Mouse (Mus musculus) liver, embryonic 11.5 days (tissue): ENCODE results near the gene Eif1. TPM values are rescaled to one million over a fixed set of nuclear protein-coding genes. Genes with fewer than 3 reads are reported as not detected.

Experiments used
- ATAC-seq: fragments of 200-750 bp; cut with Nextera tagmentation; replicated peaks from 2 replicates; pipeline ENCODE4 v1.8.0; 2017; ENCODE audit warnings: moderate number of reproducible peaks, mild to moderate bottlenecking, moderate TSS enrichment, moderate library complexity; ENCODE audit not compliant: low FRiP score
- DNase-seq: peaks from one replicate; pipeline ENCODE4 v3.0.0-alpha.2; 2017; ENCODE audit warnings: low spot score
- H3K27ac ChIP-seq: fragments of 300-500 bp; sonication (generic); 2 replicates; pipeline ENCODE4 v1.5.1; 2014; ENCODE audit warnings: mild to moderate bottlenecking, low read depth, low read length, control low read depth
- H3K27me3 ChIP-seq: fragments of 300-500 bp; sonication (generic); replicated peaks from 2 replicates; pipeline ENCODE4 v1.6.1; 2014; ENCODE audit warnings: low read length, mixed read lengths; ENCODE audit not compliant: control insufficient read depth, insufficient read depth
- H3K36me3 ChIP-seq: fragments of 300-500 bp; sonication (generic); 2 replicates; pipeline ENCODE4 v1.6.1; 2014; ENCODE audit warnings: mild to moderate bottlenecking, low read length, moderate library complexity, mixed read lengths; ENCODE audit not compliant: control insufficient read depth, insufficient read depth
- H3K4me1 ChIP-seq: fragments of 300-500 bp; sonication (generic); replicated peaks from 2 replicates; pipeline ENCODE4 v1.6.1; 2014; ENCODE audit warnings: low read length, mixed read lengths; ENCODE audit not compliant: control insufficient read depth, insufficient read depth
- H3K4me2 ChIP-seq: fragments of 300-500 bp; sonication (generic); 2 replicates; pipeline ENCODE4 v1.6.1; 2014; ENCODE audit warnings: mild to moderate bottlenecking, control low read depth, moderate library complexity
- H3K4me3 ChIP-seq: fragments of 300-500 bp; sonication (generic); 2 replicates; pipeline ENCODE4 v1.5.1; 2014; ENCODE audit warnings: low read depth, low read length, control low read depth
- H3K9ac ChIP-seq: fragments of 300-500 bp; sonication (generic); 2 replicates; pipeline ENCODE4 v1.6.1; 2014; ENCODE audit warnings: low read depth, low read length, control low read depth
- H3K9me3 ChIP-seq: fragments of 300-500 bp; sonication (generic); 2 replicates; pipeline ENCODE4 v1.6.1; 2016; ENCODE audit warnings: low read length, inconsistent platforms, mixed read lengths; ENCODE audit not compliant: control insufficient read depth
- WGBS: fragments of 180-500 bp; shearing (Covaris S2); extraction: QIAGEN DNeasy Blood & Tissue Kit; methylation state at CpG from one replicate; pipeline ENCODE4 v1.1.7; 2014; 5-methylcytosine and 5-hydroxymethylcytosine counted together
- polyA plus RNA-seq: library from polyadenylated mRNA; unstranded; fragments of >200 nt; fragmentation: Nextera tagmentation; extraction: Ambion mirVana; gene quantifications from 2 replicates; pipeline ENCODE4 v1.2.1, GENCODE M21; 2014

The Eif1 gene
- polyA plus RNA-seq, 1 experiment from 2014 or later: 2,222 TPM

GRCm38 (mm10) chr11:100284988-100285387, 34.7 kb upstream of the Eif1 start:
- no peak for ATAC-seq
- H3K36me3 ChIP-seq: no peaks in the 10 kb centered on the region
- H3K9me3 ChIP-seq: no peaks in the 10 kb centered on the region
- DNase-seq: no peak
- 79% methylated on average over 4 of the region's 4 CpGs for WGBS
- H3K27me3 ChIP-seq: no peaks in the 10 kb centered on the region
- H3K9ac ChIP-seq: no peak overlapping the region
- no peak overlapping the region for H3K4me3 ChIP-seq
- H3K4me1 ChIP-seq: peaks cover 4% of the 10 kb centered on the region; the same call in 1 of the 2 replicates
- no peak overlapping the region for H3K27ac ChIP-seq
- H3K4me2 ChIP-seq: no peak overlapping the region

GRCm38 (mm10) chr11:100287024-100287423, 32.7 kb upstream of the Eif1 start:
- Histone ChIP-seq H3K9me3 (no peaks in the 10 kb centered on the region), H3K27ac (no peak overlapping the region), H3K9ac (no peak overlapping the region), H3K4me3 (no peak overlapping the region), H3K27me3 (no peaks in the 10 kb centered on the region), H3K4me2 (no peak overlapping the region), H3K4me1 (peaks cover 16% of the 10 kb centered on the region), H3K36me3 (no peaks in the 10 kb centered on the region)
- WGBS: 50% methylated on average over 10 of the region's 10 CpGs
- no peak for DNase-seq
- ATAC-seq: no peak

- Histone ChIP-seq H3K36me3 (no peaks in the 10 kb centered on the region), H3K4me1 (peaks cover 16% of the 10 kb centered on the region), H3K27me3 (no peaks in the 10 kb centered on the region), H3K4me3 (no peak overlapping the region), H3K9me3 (no peaks in the 10 kb centered on the region), H3K27ac (no peak overlapping the region), H3K9ac (no peak overlapping the region), H3K4me2 (no peak overlapping the region)
- no peak for DNase-seq
- no peak for ATAC-seq
- 86% methylated on average over 6 of the region's 6 CpGs for WGBS
Observed at GRCm38 (mm10) chr11:100288942-100289341, 30.7 kb upstream of the Eif1 start.

- Histone ChIP-seq H3K4me3 (no peak overlapping the region), H3K4me1 (peaks cover 16% of the 10 kb centered on the region), H3K4me2 (no peak overlapping the region), H3K9me3 (no peaks in the 10 kb centered on the region), H3K9ac (no peak overlapping the region), H3K36me3 (no peaks in the 10 kb centered on the region), H3K27ac (no peak overlapping the region), H3K27me3 (no peaks in the 10 kb centered on the region)
- DNase-seq: no peak
- WGBS: 57% methylated on average over 5 of the region's 5 CpGs
- ATAC-seq: no peak
Observed at GRCm38 (mm10) chr11:100290235-100290634, 29.4 kb upstream of the Eif1 start.

GRCm38 (mm10) chr11:100292884-100293283, 26.8 kb upstream of the Eif1 start:
- peaks cover 16% of the 10 kb centered on the region for H3K4me1 ChIP-seq
- no peak for DNase-seq
- ATAC-seq: no peak
- H3K4me2 ChIP-seq: no peak overlapping the region
- no peak overlapping the region for H3K27ac ChIP-seq
- no peaks in the 10 kb centered on the region for H3K36me3 ChIP-seq
- H3K9ac ChIP-seq: no peak overlapping the region
- 53% methylated on average over 6 of the region's 6 CpGs for WGBS
- no peaks in the 10 kb centered on the region for H3K27me3 ChIP-seq
- no peaks in the 10 kb centered on the region for H3K9me3 ChIP-seq
- no peak overlapping the region for H3K4me3 ChIP-seq

- Histone ChIP-seq H3K4me1 (peaks cover 10% of the 10 kb centered on the region), H3K9ac (no peak overlapping the region), H3K27me3 (no peaks in the 10 kb centered on the region), H3K36me3 (no peaks in the 10 kb centered on the region), H3K4me3 (no peak overlapping the region), H3K27ac (no peak overlapping the region), H3K9me3 (no peaks in the 10 kb centered on the region), H3K4me2 (no peak overlapping the region)
- ATAC-seq (0 out of 2 replicates have a peak, but pooled peaks have one; percentile 46), DNase-seq (peak; percentile 84)
- WGBS: 5% methylated on average over 10 of the region's 10 CpGs
Observed at GRCm38 (mm10) chr11:100295308-100295707, 24.4 kb upstream of the Eif1 start.

GRCm38 (mm10) chr11:100297801-100298200, 21.9 kb upstream of the Eif1 start:
- no peak overlapping the region for H3K9ac ChIP-seq
- H3K27me3 ChIP-seq: no peaks in the 10 kb centered on the region
- H3K9me3 ChIP-seq: no peaks in the 10 kb centered on the region
- no peaks in the 10 kb centered on the region for H3K4me1 ChIP-seq
- no peak overlapping the region for H3K4me3 ChIP-seq
- WGBS: 29% methylated on average over 5 of the region's 5 CpGs
- no peaks in the 10 kb centered on the region for H3K36me3 ChIP-seq
- H3K4me2 ChIP-seq: peak overlapping the region; percentile 57
- no peak overlapping the region for H3K27ac ChIP-seq
- ATAC-seq (no peak; the same call in 1 of the 2 replicates), DNase-seq (no peak)

GRCm38 (mm10) chr11:100298274-100299036, 21.2 kb upstream of the Eif1 start:
- Histone ChIP-seq H3K27me3 (no peaks in the 10 kb centered on the region), H3K4me2 (peak overlapping the region; percentile 57), H3K4me1 (no peaks in the 10 kb centered on the region), H3K27ac (no peak overlapping the region), H3K36me3 (no peaks in the 10 kb centered on the region), H3K9me3 (no peaks in the 10 kb centered on the region), H3K4me3 (no peak overlapping the region), H3K9ac (no peak overlapping the region)
- 15% methylated on average over 18 of the region's 18 CpGs for WGBS
- DNase-seq (peak; percentile 87), ATAC-seq (peak; percentile 63)

- 5% methylated on average over 5 of the region's 5 CpGs for WGBS
- H3K4me2 ChIP-seq: no peak overlapping the region
- no peak overlapping the region for H3K9ac ChIP-seq
- H3K9me3 ChIP-seq: no peaks in the 10 kb centered on the region
- no peak for ATAC-seq
- no peaks in the 10 kb centered on the region for H3K4me1 ChIP-seq
- H3K36me3 ChIP-seq: no peaks in the 10 kb centered on the region
- DNase-seq: peak; percentile 74
- H3K4me3 ChIP-seq: no peak overlapping the region
- H3K27me3 ChIP-seq: no peaks in the 10 kb centered on the region
- H3K27ac ChIP-seq: no peak overlapping the region
Observed at GRCm38 (mm10) chr11:100300293-100300692, 19.4 kb upstream of the Eif1 start.
